Mouse (Mus musculus) right cerebral cortex, postnatal 4 days (tissue): ENCODE measurements around the gene Tspan5.

Experiments used
- DNase-seq: peaks from one replicate; pipeline ENCODE4 v3.0.0-alpha.2; 2022

The Tspan5 gene

GRCm38 (mm10) chr3:138744030-138744774, 2.2 kb downstream of the Tspan5 start:
- no peak for DNase-seq

GRCm38 (mm10) chr3:138745091-138745490, 3.1 kb downstream of the Tspan5 start:
- no peak for DNase-seq

GRCm38 (mm10) chr3:138745596-138745995, 3.6 kb downstream of the Tspan5 start:
- no peak for DNase-seq

GRCm38 (mm10) chr3:138746556-138746955, 4.6 kb downstream of the Tspan5 start:
- no peak for DNase-seq

- no peak for DNase-seq
Measured at GRCm38 (mm10) chr3:138747035-138747434, 5.0 kb downstream of the Tspan5 start.

- no peak for DNase-seq
Measured at GRCm38 (mm10) chr3:138747985-138748384, 6.0 kb downstream of the Tspan5 start.

GRCm38 (mm10) chr3:138749645-138750044, 7.7 kb downstream of the Tspan5 start:
- no peak for DNase-seq

- DNase-seq, result no peak
Measured at GRCm38 (mm10) chr3:138751328-138751727, 9.3 kb downstream of the Tspan5 start.

- DNase-seq, result no peak
Measured at GRCm38 (mm10) chr3:138752056-138752455, 10.1 kb downstream of the Tspan5 start.

- DNase-seq, result no peak
Measured at GRCm38 (mm10) chr3:138752769-138753168, 10.8 kb downstream of the Tspan5 start.

- no peak for DNase-seq
Measured at GRCm38 (mm10) chr3:138753182-138753885, 11.3 kb downstream of the Tspan5 start.

- DNase-seq, result no peak
Measured at GRCm38 (mm10) chr3:138754328-138754727, 12.3 kb downstream of the Tspan5 start.

- no peak for DNase-seq
Measured at GRCm38 (mm10) chr3:138757283-138757682, 15.3 kb downstream of the Tspan5 start.

- no peak for DNase-seq
Measured at GRCm38 (mm10) chr3:138759968-138760684, 18.1 kb downstream of the Tspan5 start.

- no peak for DNase-seq
Measured at GRCm38 (mm10) chr3:138760685-138761119, 18.7 kb downstream of the Tspan5 start.

- no peak for DNase-seq
Measured at GRCm38 (mm10) chr3:138761531-138761930, 19.5 kb downstream of the Tspan5 start.

- DNase-seq, result no peak
Measured at GRCm38 (mm10) chr3:138763941-138764340, 21.9 kb downstream of the Tspan5 start.

- no peak for DNase-seq
Measured at GRCm38 (mm10) chr3:138764782-138765181, 22.8 kb downstream of the Tspan5 start.

GRCm38 (mm10) chr3:138767034-138767433, 25.0 kb downstream of the Tspan5 start:
- DNase-seq, result no peak

- DNase-seq, result no peak
Measured at GRCm38 (mm10) chr3:138768541-138769093, 26.6 kb downstream of the Tspan5 start.

GRCm38 (mm10) chr3:138770650-138771331, 28.8 kb downstream of the Tspan5 start:
- no peak for DNase-seq

- DNase-seq, result no peak
Measured at GRCm38 (mm10) chr3:138771549-138772333, 29.7 kb downstream of the Tspan5 start.
